Mouse (Mus musculus): ENCODE measurements around the gene Marc1.
A peak's percentile ranks its signal among the peaks of the same experiment; 100 is the strongest.

Gene Marc1

DNA sequence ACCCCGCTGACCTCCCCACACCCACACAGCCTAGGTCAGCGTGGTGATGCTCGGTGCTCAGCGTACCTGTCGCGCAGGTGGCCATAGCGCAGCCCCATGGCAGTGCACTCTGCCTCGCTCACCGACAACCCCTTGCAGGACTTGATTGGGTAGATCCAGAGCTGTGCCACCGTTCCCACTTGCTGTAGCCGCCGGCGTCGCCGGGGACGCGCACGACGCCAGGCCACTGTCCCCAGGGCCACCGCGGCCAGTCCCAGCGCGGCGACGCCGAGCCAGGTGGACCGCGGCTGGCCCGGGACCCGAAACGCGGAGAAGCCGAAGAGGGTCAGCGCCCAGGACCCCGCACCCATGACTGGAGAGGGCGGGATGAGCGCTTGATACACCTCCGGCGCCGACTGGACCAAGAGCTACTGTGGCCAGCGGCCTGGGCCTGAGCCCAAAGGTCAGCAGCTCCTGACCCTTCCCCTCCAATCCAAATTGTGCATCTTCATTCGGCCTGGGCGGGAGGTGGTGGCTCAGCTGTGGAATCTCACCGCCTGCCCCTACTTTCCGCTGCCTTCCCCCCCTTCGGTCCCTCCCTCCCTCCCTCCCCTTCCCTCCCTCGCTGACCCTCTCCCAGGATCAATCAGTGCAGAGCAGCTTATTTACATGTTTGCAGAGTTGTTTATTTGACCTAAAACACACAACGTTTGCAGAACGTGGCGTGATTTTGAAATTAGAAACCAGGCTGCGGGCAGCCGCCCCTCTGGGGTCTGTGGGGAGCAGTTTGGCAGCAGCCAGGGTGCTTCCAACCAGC, at the start of gene Marc1:
Gene Marc1 (minus strand): TSS at position 534 of the 796 bp plus-strand sequence.
- peak; percentile 39 for DNase-seq

- no peak for DNase-seq
Measured at GRCm38 (mm10) chr1:184860276-184860675, 49.2 kb upstream of the Marc1 start.

GRCm38 (mm10) chr1:184858253-184858652, 47.1 kb upstream of the Marc1 start:
- DNase-seq = no peak

DNA sequence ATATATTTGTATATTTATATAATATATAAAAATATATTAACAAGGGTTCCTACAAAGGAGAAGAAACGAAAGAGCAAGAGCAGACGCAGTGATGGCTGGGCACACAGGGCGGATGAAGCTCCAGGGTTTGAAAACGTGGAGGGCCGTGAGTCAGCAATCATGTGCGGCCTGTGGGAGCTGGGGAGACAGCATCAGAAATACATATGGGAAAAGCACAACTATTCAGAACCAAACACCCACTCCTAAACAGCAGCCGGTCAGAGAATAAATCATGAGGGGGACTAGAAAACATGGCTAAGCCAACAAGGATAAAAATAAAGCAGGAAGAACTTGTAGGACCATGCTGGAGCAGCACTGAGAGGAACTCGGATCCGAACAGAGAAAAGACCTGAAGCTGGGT, 46.1 kb upstream of the Marc1 start:
- no peak for DNase-seq

DNA sequence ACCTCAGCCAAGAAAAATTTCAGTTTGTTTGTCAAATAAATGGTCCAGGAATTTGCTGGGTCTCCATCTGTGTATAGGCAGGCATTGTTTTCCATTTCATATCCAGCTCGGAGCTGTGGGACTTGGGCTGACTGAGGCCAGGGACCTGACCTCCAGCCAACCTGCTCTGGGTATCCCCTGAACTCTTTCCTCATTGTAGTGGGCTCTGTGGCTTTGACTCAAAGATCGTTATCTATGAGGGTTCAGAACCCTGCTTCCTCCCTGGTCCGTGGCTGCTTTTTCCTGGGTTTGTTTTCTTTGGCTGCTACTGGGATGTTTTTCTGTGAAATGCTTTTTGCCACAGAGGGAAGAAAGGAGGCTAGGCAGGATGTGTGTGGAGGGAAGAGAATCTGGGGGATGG, 42.8 kb upstream of the Marc1 start:
- no peak for DNase-seq

DNA sequence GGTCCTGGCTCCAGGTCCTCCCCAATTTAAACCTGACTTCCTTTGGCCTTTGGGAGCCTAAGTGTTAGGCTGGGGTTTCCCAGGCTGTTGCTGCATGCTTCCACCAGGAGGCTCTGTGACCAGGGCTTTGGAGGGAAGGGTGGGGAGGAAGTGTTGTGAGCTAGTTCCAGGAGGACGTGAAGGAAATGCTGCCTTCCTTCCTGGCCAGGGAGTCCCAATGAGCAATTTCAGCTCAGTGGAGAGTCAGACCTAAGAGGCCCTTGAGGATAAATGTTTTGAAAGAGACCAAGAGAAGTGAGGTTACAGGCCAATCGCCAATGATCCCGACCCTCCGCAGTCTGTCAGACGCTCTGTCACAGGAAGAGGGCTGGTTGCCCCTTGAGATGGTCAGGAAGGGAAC, 42.2 kb upstream of the Marc1 start:
- DNase-seq = peak; percentile 65

- peak; percentile 85 for DNase-seq
Measured at GRCm38 (mm10) chr1:184851741-184852618, 40.9 kb upstream of the Marc1 start.

DNA sequence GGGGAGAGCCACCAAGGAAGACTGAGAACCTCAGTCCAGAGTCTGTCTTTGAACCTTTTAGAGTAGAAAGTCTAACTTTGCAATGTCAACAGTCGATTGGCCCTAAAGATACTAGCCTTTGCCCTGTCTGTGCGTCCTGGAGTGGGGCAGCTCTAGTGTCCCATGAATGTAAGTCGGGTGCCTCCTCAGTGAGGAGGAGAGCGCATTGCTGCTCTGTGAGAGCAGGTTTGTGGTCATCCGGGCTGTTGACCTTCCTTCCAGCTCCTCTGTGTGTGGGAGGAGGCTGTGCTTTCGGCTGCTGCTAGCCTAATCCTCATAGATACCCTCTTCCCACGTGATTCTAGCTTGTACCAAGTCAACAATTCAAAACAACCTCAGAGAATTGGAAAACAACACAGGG, 40.1 kb upstream of the Marc1 start:
- DNase-seq = no peak

GRCm38 (mm10) chr1:184846973-184847372, 35.9 kb upstream of the Marc1 start:
- DNase-seq = peak; percentile 37

DNA sequence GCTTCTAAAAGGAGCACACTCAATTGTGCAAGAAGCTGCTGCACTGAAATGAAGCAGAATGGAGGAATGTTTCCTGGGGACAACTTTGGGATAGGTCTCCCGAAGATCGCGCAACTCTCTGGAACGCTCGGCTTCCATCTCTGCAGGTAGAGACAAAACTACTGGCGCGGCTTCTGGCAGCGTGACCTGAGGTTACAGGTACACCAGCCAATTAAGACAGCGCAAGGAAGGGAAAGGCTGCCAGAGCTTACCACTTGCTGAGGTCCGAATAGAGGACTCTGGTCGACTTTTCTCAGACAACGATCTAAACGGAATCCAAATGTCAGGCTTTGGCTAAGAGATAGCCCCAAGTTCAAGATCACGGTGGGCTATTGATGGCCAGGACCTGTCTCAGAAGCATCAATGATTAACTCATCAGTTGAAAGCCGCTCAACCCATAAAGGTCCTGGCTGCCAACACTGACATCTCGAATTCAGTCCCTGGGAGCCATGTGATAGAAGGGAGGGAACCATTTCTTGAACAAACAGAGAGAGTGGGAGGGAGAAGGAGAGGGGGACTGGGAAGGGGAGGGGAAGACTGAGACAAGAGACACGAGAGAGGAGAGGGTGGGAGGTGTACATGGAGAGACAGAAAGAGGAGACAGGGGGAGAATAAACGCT, 35.1 kb upstream of the Marc1 start, which contains the start of gene Marc2:
Gene Marc2 (minus strand): TSS at position 360 of the 659 bp plus-strand sequence.
- peak; percentile 26 for DNase-seq

- DNase-seq = peak; percentile 95
Measured at GRCm38 (mm10) chr1:184845111-184846071, 34.3 kb upstream of the Marc1 start.

- peak; percentile 78 for DNase-seq
Measured at GRCm38 (mm10) chr1:184844326-184845066, 33.4 kb upstream of the Marc1 start.

GRCm38 (mm10) chr1:184837649-184838048, 26.5 kb upstream of the Marc1 start:
- no peak for DNase-seq

GRCm38 (mm10) chr1:184836350-184836749, 25.2 kb upstream of the Marc1 start:
- no peak for DNase-seq

- peak; percentile 47 for DNase-seq
Measured at GRCm38 (mm10) chr1:184833499-184833898, 22.4 kb upstream of the Marc1 start.

DNA sequence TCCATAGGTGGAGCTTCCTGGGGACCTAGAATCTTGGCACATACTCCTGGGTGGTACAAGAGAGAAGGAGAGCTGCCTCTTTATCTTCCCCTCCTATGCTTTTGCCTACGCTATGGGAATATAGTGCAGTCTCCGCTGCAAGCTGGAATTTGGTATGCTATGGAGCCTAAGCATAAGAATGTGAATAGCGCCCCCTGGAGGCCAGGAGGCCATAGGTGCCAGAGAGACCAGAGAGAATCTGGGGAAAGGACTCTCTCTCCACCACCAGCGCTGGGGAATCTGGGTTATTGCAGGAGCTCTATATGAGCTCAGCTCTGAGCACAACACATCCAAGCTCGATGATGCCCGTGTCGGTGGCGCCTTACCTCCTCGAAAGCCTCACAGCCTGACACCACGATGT, 21.1 kb upstream of the Marc1 start:
- DNase-seq = peak; percentile 52

GRCm38 (mm10) chr1:184829897-184830296, 18.8 kb upstream of the Marc1 start:
- no peak for DNase-seq

DNA sequence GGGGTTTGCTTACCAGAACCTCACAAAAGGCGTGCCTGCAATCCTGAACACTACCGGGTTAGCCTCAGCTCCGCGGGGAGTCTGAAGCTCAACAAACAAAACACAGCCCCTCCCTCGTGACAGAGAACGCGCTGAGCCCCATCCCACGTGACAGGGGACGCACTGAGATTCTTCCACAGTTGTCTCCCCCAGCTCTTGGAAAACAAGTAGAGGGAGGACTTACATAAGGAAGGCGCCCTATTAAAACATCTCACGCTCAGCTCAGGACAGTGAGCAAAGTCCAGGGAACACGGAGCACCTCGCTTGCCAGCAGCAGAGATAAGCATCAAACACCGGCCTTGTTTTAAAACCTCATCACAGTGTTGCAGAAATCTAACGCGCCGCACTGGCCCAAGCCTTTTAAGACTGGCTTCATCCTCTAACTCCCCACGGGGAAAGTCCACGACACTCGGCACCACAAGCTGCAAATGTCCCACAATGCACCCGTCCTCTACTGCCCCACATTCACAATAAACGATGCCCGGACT, 16.1 kb upstream of the Marc1 start:
- peak; percentile 25 for DNase-seq

DNA sequence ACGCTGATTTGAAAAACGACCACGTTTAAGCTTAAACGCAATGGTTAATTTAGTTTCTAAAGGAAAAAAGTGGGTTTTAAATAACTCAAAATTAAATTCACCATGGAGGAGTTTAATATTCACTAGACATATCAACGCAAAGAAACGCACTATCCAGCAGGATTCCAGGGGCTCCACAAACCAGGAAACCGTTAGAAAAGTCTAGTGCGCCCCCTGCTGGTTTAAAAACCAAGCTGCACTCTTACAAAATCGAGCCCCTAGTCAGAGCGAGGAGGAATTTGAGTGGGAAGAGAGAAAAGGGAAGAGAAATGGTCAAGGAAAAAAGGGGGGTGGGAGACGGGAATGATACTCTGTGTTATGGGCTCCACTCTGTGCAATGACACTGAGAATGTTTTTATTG, 14.0 kb upstream of the Marc1 start:
- DNase-seq = peak; percentile 58

DNA sequence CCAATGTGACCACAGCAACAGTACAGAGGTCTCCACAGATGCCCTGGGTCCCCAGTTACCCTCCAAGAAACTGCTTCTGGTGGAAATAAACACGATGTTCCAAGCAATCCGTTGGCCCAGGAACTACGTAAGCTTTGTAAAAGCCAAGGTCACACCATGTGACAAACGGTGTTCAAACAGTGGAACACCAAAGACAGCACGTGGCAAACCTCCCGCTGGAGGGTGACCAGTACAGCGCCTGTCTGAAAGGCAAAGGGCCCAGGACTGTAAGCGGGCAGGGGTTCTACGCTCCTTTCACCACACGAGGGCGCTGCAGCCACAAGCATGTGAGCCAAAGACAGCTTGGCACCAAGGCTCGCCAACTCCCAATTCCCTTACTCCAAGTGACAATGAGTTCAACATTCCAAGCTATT, 13.3 kb upstream of the Marc1 start:
- peak; percentile 92 for DNase-seq

DNA sequence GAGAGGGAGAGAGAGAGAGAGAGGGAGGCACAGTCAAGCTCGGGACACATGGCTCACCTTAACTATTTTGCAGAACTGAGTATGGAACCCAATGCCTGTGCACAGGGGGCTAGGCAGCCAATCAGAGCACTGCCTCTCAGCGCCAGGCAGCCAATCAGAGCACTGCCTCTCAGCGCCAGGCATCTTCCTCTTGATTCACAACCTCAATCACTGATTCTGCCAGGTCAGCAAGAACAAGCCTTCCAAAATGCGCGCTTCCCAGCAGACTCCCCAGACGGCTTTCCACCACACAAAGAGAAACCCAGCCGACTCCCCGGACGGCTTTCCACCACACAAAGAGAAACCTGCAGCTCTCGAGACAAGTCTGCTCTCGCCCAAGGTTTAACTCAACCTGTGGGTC, 11.6 kb upstream of the Marc1 start:
- no peak for DNase-seq
